Mouse (Mus musculus) brain, embryonic 14.5 days (tissue): Measurements from ENCODE around the gene Tmem131.

ENCODE experiments used
- CTCF ChIP-seq: fragments of 200-500 bp; IDR thresholded peaks from 2 replicates; pipeline ENCODE4 v1.5.1; 2012; ENCODE audit warnings: inconsistent platforms, mild to moderate bottlenecking, moderate library complexity, borderline replicate concordance; ENCODE audit not compliant: insufficient read depth, insufficient read length; ENCODE audit errors: extremely low read depth
- POLR2A ChIP-seq: fragments of 200-500 bp; IDR thresholded peaks from 2 replicates; pipeline ENCODE4 v1.6.1; 2012; ENCODE audit warnings: mild to moderate bottlenecking, inconsistent platforms, borderline replicate concordance; ENCODE audit not compliant: poor library complexity, insufficient read depth, insufficient read length, severe bottlenecking; ENCODE audit errors: extremely low read depth

DNA sequence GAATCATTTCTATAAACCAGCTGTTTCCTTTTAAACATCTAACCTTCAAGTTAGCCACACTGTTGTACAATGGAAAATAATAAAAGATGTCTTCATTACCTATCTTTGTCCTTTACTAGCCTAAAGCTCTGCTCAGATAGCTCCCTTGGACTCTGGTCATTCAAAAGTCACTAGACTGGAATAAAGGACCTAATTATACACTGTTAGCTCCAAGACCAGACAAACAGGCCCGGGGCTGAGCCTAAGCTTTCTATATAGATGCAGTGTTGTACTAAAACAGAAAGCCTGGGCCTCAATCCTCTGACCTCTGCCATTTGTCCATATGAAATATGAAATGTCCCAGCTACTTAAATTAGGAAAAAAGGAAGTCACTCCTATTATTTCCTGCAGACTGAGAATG lies 101.7 kb downstream of the Tmem131 start:
- TF ChIP-seq CTCF = no peak
- no peak for TF ChIP-seq POLR2A
